Mouse (Mus musculus) bone marrow macrophage, adult 2 months (primary cell): ENCODE results near the gene Cped1. TPM values are rescaled to one million over a fixed set of nuclear protein-coding genes. Genes with fewer than 3 reads are reported as not detected.

ENCODE experiments used
- H3K27ac ChIP-seq: 2 replicates; pipeline ENCODE4 v1.5.1; 2012; ENCODE audit warnings: low read depth, low read length; ENCODE audit not compliant: insufficient read depth
- H3K4me1 ChIP-seq: 2 replicates; pipeline ENCODE4 v1.6.1; 2012; ENCODE audit warnings: low read length; ENCODE audit not compliant: control insufficient read depth, insufficient read depth
- H3K4me3 ChIP-seq: 2 replicates; pipeline ENCODE4 v1.5.1; 2012; ENCODE audit warnings: mild to moderate bottlenecking, low read length, moderate library complexity; ENCODE audit not compliant: insufficient read depth
- CTCF ChIP-seq: IDR thresholded peaks from 2 replicates; pipeline ENCODE4 v1.5.1; 2012; ENCODE audit warnings: low read depth, mild to moderate bottlenecking, low read length, moderate library complexity
- POLR2A ChIP-seq: IDR thresholded peaks from 2 replicates; pipeline ENCODE4 v1.6.1; 2012; ENCODE audit warnings: mild to moderate bottlenecking, low read depth, low read length, borderline replicate concordance
- polyA plus RNA-seq: library from polyadenylated mRNA; stranded (reverse); fragments of >200 nt; gene quantifications from 2 replicates; pipeline ENCODE4 v1.2.4, GENCODE M21; 2012; ENCODE audit not compliant: missing spikeins, insufficient read depth, insufficient read length

Gene Cped1
- polyA plus RNA-seq, 1 experiment: 0.79 TPM

- TF ChIP-seq POLR2A (no peak), CTCF (no peak)
- Histone ChIP-seq H3K4me3 (no peak overlapping the region), H3K27ac (no peak overlapping the region), H3K4me1 (no peaks in the 10 kb centered on the region)
These were observed 85.7 kb downstream of the Cped1 start for GRCm38 (mm10) chr6:22071323-22071840.

GRCm38 (mm10) chr6:22072737-22073136, 87.0 kb downstream of the Cped1 start:
- H3K4me3 ChIP-seq: no peak overlapping the region

GRCm38 (mm10) chr6:22074232-22075083, 88.7 kb downstream of the Cped1 start:
- Histone ChIP-seq H3K4me3 (no peak overlapping the region), H3K27ac (no peak overlapping the region), H3K4me1 (no peaks in the 10 kb centered on the region)
- TF ChIP-seq CTCF: no peak
- no peak for TF ChIP-seq POLR2A

More at GRCm38 (mm10) chr6:22072737-22073136, 87.0 kb downstream of the Cped1 start:
- no peak overlapping the region for H3K27ac ChIP-seq
- TF ChIP-seq POLR2A: no peak
- TF ChIP-seq CTCF: no peak
- H3K4me1 ChIP-seq: no peaks in the 10 kb centered on the region

- Histone ChIP-seq H3K27ac (no peak overlapping the region), H3K4me3 (no peak overlapping the region), H3K4me1 (no peaks in the 10 kb centered on the region)
- TF ChIP-seq POLR2A (no peak), CTCF (no peak)
These were observed 93.1 kb downstream of the Cped1 start for GRCm38 (mm10) chr6:22078686-22079264.

- Histone ChIP-seq H3K4me3 (no peak overlapping the region), H3K4me1 (no peaks in the 10 kb centered on the region), H3K27ac (no peak overlapping the region)
- TF ChIP-seq POLR2A: no peak
- no peak for TF ChIP-seq CTCF
These were observed 100.3 kb downstream of the Cped1 start for GRCm38 (mm10) chr6:22086056-22086455.

- Histone ChIP-seq H3K4me1 (no peaks in the 10 kb centered on the region), H3K4me3 (no peak overlapping the region), H3K27ac (no peak overlapping the region)
- peak; percentile 47 for TF ChIP-seq CTCF
- no peak for TF ChIP-seq POLR2A
These were observed 102.8 kb downstream of the Cped1 start for GRCm38 (mm10) chr6:22088346-22089064.

GRCm38 (mm10) chr6:22091773-22092172, 106.1 kb downstream of the Cped1 start:
- Histone ChIP-seq H3K4me3 (no peak overlapping the region), H3K27ac (no peak overlapping the region), H3K4me1 (no peaks in the 10 kb centered on the region)
- TF ChIP-seq POLR2A: no peak
- TF ChIP-seq CTCF: no peak

GRCm38 (mm10) chr6:22093792-22094191, 108.1 kb downstream of the Cped1 start:
- TF ChIP-seq POLR2A: no peak
- no peak for TF ChIP-seq CTCF
- H3K27ac ChIP-seq: no peak overlapping the region
- no peaks in the 10 kb centered on the region for H3K4me1 ChIP-seq
- H3K4me3 ChIP-seq: no peak overlapping the region

- no peak overlapping the region for H3K4me3 ChIP-seq
- no peak for TF ChIP-seq CTCF
- no peak for TF ChIP-seq POLR2A
- H3K27ac ChIP-seq: no peak overlapping the region
- no peaks in the 10 kb centered on the region for H3K4me1 ChIP-seq
These were observed 112.0 kb downstream of the Cped1 start for GRCm38 (mm10) chr6:22097709-22098108.
